Mouse (Mus musculus) stomach, postnatal 0 days (tissue): Measurements from ENCODE around the gene Lmod1. TPM values are rescaled to one million over a fixed set of nuclear protein-coding genes. Genes with fewer than 3 reads are reported as not detected.

Experiments used
- ATAC-seq: fragments of 200-750 bp; cut with Nextera tagmentation; 2 replicates; pipeline ENCODE4 v1.8.0; 2017; ENCODE audit not compliant: low FRiP score, low TSS enrichment
- DNase-seq: peaks from one replicate; pipeline ENCODE4 v3.0.0-alpha.2; 2016; ENCODE audit warnings: low spot score
- H3K27ac ChIP-seq: fragments of 300-500 bp; sonication (generic); replicated peaks from 2 replicates; pipeline ENCODE4 v1.5.1; 2014; ENCODE audit warnings: mild to moderate bottlenecking, control low read depth
- H3K27me3 ChIP-seq: fragments of 300-500 bp; sonication (generic); 2 replicates; pipeline ENCODE4 v1.6.1; 2014; ENCODE audit warnings: low read length; ENCODE audit not compliant: control insufficient read depth, insufficient read depth
- H3K36me3 ChIP-seq: fragments of 300-500 bp; sonication (generic); 2 replicates; pipeline ENCODE4 v1.6.1; 2014; ENCODE audit warnings: low read length, mixed read lengths; ENCODE audit not compliant: control insufficient read depth, insufficient read depth
- H3K4me1 ChIP-seq: fragments of 300-500 bp; sonication (generic); replicated peaks from 2 replicates; pipeline ENCODE4 v1.6.1; 2014; ENCODE audit warnings: antibody characterized with exemption; ENCODE audit not compliant: control insufficient read depth, insufficient read depth
- H3K4me2 ChIP-seq: fragments of 300-500 bp; sonication (generic); replicated peaks from 2 replicates; pipeline ENCODE4 v1.6.1; 2014; ENCODE audit warnings: low read depth, mild to moderate bottlenecking, control low read depth, moderate library complexity
- H3K4me3 ChIP-seq: fragments of 300-500 bp; sonication (generic); 2 replicates; pipeline ENCODE4 v1.5.1; 2014; ENCODE audit warnings: low read depth, low read length, control low read depth
- H3K9ac ChIP-seq: fragments of 300-500 bp; sonication (generic); 2 replicates; pipeline ENCODE4 v1.6.1; 2014; ENCODE audit warnings: mild to moderate bottlenecking, low read length, control low read depth, mixed read lengths
- H3K9me3 ChIP-seq: fragments of 300-500 bp; sonication (generic); 2 replicates; pipeline ENCODE4 v1.6.1; 2016; ENCODE audit warnings: low read length; ENCODE audit not compliant: control insufficient read depth
- CTCF ChIP-seq: IDR thresholded peaks from 2 replicates; pipeline ENCODE4 v1.5.1; 2016; ENCODE audit warnings: antibody characterized with exemption, low read depth, mild to moderate bottlenecking, moderate library complexity
- EP300 ChIP-seq: optimal IDR thresholded peaks from 2 replicates; pipeline ENCODE3; 2016; ENCODE audit warnings: antibody characterized with exemption
- WGBS: fragments of 180-500 bp; shearing (Covaris S2); extraction: QIAGEN DNeasy Blood & Tissue Kit; methylation state at CpG from one replicate; pipeline ENCODE4 v1.1.7; 2014; 5-methylcytosine and 5-hydroxymethylcytosine counted together
- polyA plus RNA-seq: library from polyadenylated mRNA; unstranded; fragments of >200 nt; fragmentation: Nextera tagmentation; extraction: Ambion mirVana; gene quantifications from 2 replicates; pipeline ENCODE4 v1.2.1, GENCODE M21; 2015

The Lmod1 gene
- polyA plus RNA-seq, 1 experiment from 2014 or later: 22.4 TPM

DNA sequence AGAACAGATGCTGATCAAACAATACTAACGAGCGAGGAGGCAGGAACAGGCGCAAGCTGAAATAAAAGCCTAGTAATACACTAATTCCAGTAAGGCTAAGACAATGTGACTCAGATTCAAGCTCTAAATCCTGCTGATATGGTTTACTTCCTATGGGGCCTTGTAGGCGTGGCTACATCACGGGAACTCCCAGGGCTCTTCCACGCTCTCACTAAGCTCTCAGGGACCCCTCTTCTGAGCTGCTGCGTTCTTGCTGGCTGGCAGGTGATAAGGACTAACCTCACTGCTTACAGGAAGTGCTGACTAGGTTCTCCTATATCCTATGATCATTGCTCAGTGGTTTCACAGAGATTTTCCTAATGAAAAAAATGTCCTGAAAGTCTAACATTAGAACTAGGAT is 80.7 kb downstream of the Lmod1 start:
- Histone ChIP-seq H3K27me3 (no peaks in the 10 kb centered on the region), H3K27ac (no peak overlapping the region), H3K36me3 (peaks cover 22% of the 10 kb centered on the region), H3K4me2 (no peak overlapping the region), H3K4me1 (no peaks in the 10 kb centered on the region), H3K4me3 (no peak overlapping the region), H3K9ac (no peak overlapping the region), H3K9me3 (no peaks in the 10 kb centered on the region)
- no peak for ATAC-seq
- no peak for DNase-seq
- WGBS: 84% methylated on average over 7 of the region's 7 CpGs
- no peak for TF ChIP-seq CTCF
- no peak for TF ChIP-seq EP300

DNA sequence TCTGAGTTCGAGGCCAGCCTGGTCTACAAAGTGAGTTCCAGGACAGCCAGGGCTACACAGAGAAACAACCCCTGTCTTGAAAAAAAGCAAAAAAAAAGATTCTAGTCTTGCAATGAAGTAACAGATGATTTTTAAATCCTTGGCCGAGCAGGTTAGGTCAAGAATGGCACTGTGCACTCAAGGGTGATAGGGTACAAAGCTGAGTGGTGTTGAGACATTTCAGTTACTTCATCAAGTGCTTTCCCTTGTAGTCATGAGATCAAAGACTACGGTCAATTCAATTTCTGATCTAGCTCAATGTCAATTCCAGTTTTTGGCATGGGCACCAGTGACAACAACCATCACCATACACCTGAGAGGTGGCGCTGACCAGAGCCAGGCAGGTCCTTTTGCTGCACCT is 84.4 kb downstream of the Lmod1 start:
- no peak overlapping the region for H3K4me3 ChIP-seq
- no peak for ATAC-seq
- no peak for TF ChIP-seq CTCF
- TF ChIP-seq EP300: no peak
- 97% methylated on average over 4 of the region's 4 CpGs for WGBS
- DNase-seq: no peak
- peaks cover 16% of the 10 kb centered on the region for H3K36me3 ChIP-seq
- no peaks in the 10 kb centered on the region for H3K27me3 ChIP-seq
- no peaks in the 10 kb centered on the region for H3K9me3 ChIP-seq
- no peak overlapping the region for H3K9ac ChIP-seq
- H3K4me1 ChIP-seq: no peaks in the 10 kb centered on the region
- H3K4me2 ChIP-seq: no peak overlapping the region
- H3K27ac ChIP-seq: no peak overlapping the region

DNA sequence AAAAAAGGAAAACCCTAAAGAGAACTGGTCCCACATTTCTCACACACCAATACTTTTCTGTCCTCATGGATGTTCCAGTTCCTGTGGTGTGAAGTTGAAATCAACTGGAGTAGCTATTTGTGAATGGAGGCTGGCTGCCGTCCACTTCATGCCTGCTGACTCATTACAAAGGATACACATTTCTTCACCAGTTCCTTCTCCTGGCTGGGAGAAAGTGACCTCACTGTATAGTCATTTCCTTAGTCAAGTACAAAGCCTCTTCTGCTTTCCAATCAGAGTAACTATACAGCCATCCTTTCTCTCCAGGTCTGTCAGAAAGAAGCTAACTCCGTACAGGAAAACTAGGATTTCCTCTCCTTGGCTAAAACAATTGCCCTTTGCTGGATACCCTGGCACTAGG is 86.4 kb downstream of the Lmod1 start:
- DNase-seq (peak; percentile 28), ATAC-seq (peak; percentile 88)
- Histone ChIP-seq H3K4me3 (no peak overlapping the region), H3K36me3 (peaks cover 13% of the 10 kb centered on the region), H3K4me1 (no peaks in the 10 kb centered on the region), H3K4me2 (no peak overlapping the region), H3K9me3 (no peaks in the 10 kb centered on the region), H3K9ac (no peak overlapping the region), H3K27ac (0 out of 2 replicates have a peak overlapping the region, but pooled peaks have one; percentile 49), H3K27me3 (no peaks in the 10 kb centered on the region)
- WGBS: 42% methylated on average over 2 of the region's 2 CpGs
- no peak for TF ChIP-seq EP300
- TF ChIP-seq CTCF: no peak

DNA sequence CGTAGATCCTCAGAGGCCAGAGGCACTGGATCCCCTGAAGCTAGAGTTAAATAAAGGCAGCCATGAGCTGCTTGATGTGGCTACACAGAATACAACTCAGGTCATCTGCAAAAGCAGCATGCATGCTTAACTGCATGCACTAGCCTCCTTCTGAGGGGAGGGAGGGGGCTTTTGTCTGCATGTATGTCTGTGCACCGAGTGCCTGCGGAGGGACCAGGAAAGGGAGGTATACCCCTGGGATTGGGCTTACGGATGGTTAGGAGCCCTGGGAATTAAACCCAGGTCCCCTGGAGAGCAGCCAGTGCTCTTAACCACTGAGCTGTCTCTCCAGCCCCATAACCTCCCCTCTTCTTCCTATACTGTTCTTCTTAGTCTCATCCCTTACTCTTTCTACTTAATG is 87.5 kb downstream of the Lmod1 start:
- no peak for TF ChIP-seq CTCF
- TF ChIP-seq EP300: no peak
- Histone ChIP-seq H3K27me3 (no peaks in the 10 kb centered on the region), H3K4me1 (no peaks in the 10 kb centered on the region), H3K9me3 (no peaks in the 10 kb centered on the region), H3K4me3 (no peak overlapping the region), H3K27ac (no peak overlapping the region), H3K9ac (no peak overlapping the region), H3K36me3 (peaks cover 19% of the 10 kb centered on the region), H3K4me2 (no peak overlapping the region)
- DNase-seq (no peak), ATAC-seq (no peak)
- 73% methylated on average over 4 of the region's 4 CpGs for WGBS

DNA sequence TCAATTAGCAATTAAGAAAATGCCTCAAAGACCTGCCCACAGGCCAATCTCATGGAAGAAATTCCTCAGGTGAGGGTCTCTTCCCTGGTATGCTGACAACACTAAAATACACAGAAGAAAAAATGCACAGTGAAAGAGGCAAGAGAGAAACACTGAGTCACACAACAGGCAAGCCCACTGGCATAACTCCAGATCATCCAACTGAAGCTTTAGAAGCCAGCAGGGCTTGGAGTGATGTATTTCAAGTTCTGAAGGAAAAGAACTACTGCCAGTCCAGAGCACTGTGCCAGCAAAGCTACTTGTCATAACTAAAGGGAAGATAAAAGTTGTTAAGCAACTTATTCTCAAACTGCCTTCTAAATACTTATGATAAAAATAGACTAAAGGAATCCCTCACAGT is 89.4 kb downstream of the Lmod1 start:
- Histone ChIP-seq H3K4me2 (no peak overlapping the region), H3K9ac (no peak overlapping the region), H3K36me3 (peaks cover 19% of the 10 kb centered on the region), H3K4me1 (no peaks in the 10 kb centered on the region), H3K9me3 (no peaks in the 10 kb centered on the region), H3K4me3 (no peak overlapping the region), H3K27ac (no peak overlapping the region), H3K27me3 (no peaks in the 10 kb centered on the region)
- ATAC-seq: no peak
- no peak for DNase-seq
- TF ChIP-seq EP300: no peak

Other genes with a start within 250 kb of the Lmod1 start
- gene Lgr6, start 219.5 kb upstream of the Lmod1 start, polyA plus RNA-seq: 0.35 and 1.0 TPM in 2 replicates
- gene Ptpn7, start 192.1 kb upstream of the Lmod1 start, polyA plus RNA-seq: 0.32 and 0.46 TPM in 2 replicates
- 42.2 and 43.9 TPM in 2 replicates for gene Arl8a, start 178.0 kb upstream of the Lmod1 start, polyA plus RNA-seq
- gene Gpr37l1, start 157.1 kb upstream of the Lmod1 start, polyA plus RNA-seq: 3.1 and 3.4 TPM in 2 replicates
- 152 and 162 TPM in 2 replicates for gene Elf3, start 66.2 kb upstream of the Lmod1 start, polyA plus RNA-seq
- gene Rnpep, start 40.7 kb upstream of the Lmod1 start, polyA plus RNA-seq: 54.7 and 61.2 TPM in 2 replicates
- 237 and 250 TPM in 2 replicates for gene Timm17a, start 11.0 kb upstream of the Lmod1 start, polyA plus RNA-seq
- gene Shisa4, start 50.4 kb downstream of the Lmod1 start, polyA plus RNA-seq: 23.2 and 25.0 TPM in 2 replicates
- gene Ipo9, start 105.7 kb downstream of the Lmod1 start, polyA plus RNA-seq: 23.5 and 24.7 TPM in 2 replicates